Mouse (Mus musculus): ENCODE measurements around the gene Mrpl44.
A peak's percentile ranks its signal among the peaks of the same experiment; 100 is the strongest.

GRCm38 (mm10) chr1:79775927-79776458 lies at the start of gene Mrpl44, which contains the start of gene Wdfy1:
- TF ChIP-seq CTCF (IDR thresholded peaks at IDR 0.05; ENCODE audit: extremely low read depth, insufficient read depth, low read length) (no peak), POLR2A (IDR thresholded peaks at IDR 0.05; ENCODE audit: extremely low read depth, insufficient read depth, low read length) (peak; percentile 67)

All from cortical plate, adult 2 months (tissue).